Mouse (Mus musculus) thymus, adult 2 months (tissue): ENCODE data around the gene Slc4a2. TPM values are rescaled to one million over a fixed set of nuclear protein-coding genes. Genes with fewer than 3 reads are reported as not detected.

Experiments
- DNase-seq: peaks from one replicate; pipeline ENCODE4 v3.0.0; 2021
- H3K27ac ChIP-seq: fragments of 200-500 bp; 2 replicates; pipeline ENCODE4 v1.5.1; 2012; ENCODE audit warnings: low read length, control low read depth; ENCODE audit not compliant: control insufficient read depth, insufficient read depth
- H3K27me3 ChIP-seq: fragments of 200-500 bp; 2 replicates; pipeline ENCODE4 v1.6.1; 2012; ENCODE audit warnings: mild to moderate bottlenecking, low read length, moderate library complexity, mixed read lengths; ENCODE audit not compliant: control insufficient read depth, insufficient read depth
- H3K36me3 ChIP-seq: fragments of 200-500 bp; 2 replicates; pipeline ENCODE4 v1.6.1; 2012; ENCODE audit warnings: mild to moderate bottlenecking, low read length, moderate library complexity; ENCODE audit not compliant: control insufficient read depth, insufficient read depth
- H3K4me1 ChIP-seq: fragments of 200-500 bp; replicated peaks from 2 replicates; pipeline ENCODE4 v1.6.1; 2012; ENCODE audit warnings: low read length; ENCODE audit not compliant: control insufficient read depth, insufficient read depth
- H3K4me3 ChIP-seq: fragments of 200-500 bp; 2 replicates; pipeline ENCODE4 v1.5.1; 2012; ENCODE audit warnings: mild to moderate bottlenecking, low read length, control low read depth, moderate library complexity; ENCODE audit not compliant: control insufficient read depth, insufficient read depth
- CTCF ChIP-seq: fragments of 200-500 bp; IDR thresholded peaks from 2 replicates; pipeline ENCODE4 v1.5.1; 2012; ENCODE audit warnings: mild to moderate bottlenecking, control low read depth, low read length, moderate library complexity, borderline replicate concordance; ENCODE audit not compliant: control insufficient read depth, poor library complexity, insufficient read depth; ENCODE audit errors: extremely low read depth
- POLR2A ChIP-seq: fragments of 200-500 bp; IDR thresholded peaks from 2 replicates; pipeline ENCODE4 v1.6.1; 2012; ENCODE audit warnings: mild to moderate bottlenecking, low read length, control low read depth, moderate library complexity; ENCODE audit not compliant: control insufficient read depth, poor library complexity, insufficient read depth; ENCODE audit errors: extremely low read depth
- WGBS: fragments of 180-500 bp; shearing (Covaris S2); methylation state at CpG from one replicate; pipeline ENCODE4 v1.1.7; 2018; 5-methylcytosine and 5-hydroxymethylcytosine counted together
- polyA plus RNA-seq: library from polyadenylated mRNA; depleted of rRNA; stranded (reverse); fragments of >200 nt; gene quantifications from 2 replicates; pipeline ENCODE4 v1.2.3, GENCODE M21; 2012

The Slc4a2 gene
- polyA plus RNA-seq, 1 experiment: 118 TPM

- Histone ChIP-seq H3K4me3 (no peak within 1 kb of the TSS), H3K4me1 (0 out of 2 replicates have a peak, but pooled peaks cover 4% of the 10 kb centered on the region), H3K27me3 (no peaks in the 10 kb centered on the region; the same call in 1 of the 2 replicates), H3K36me3 (no peaks in the 10 kb centered on the region), H3K27ac (no peak within 1 kb of the TSS)
- TF ChIP-seq CTCF: no peak
- TF ChIP-seq POLR2A: no peak
- no peak for DNase-seq
- 22% methylated on average over 11 of the region's 11 CpGs for WGBS
Observed at GRCm38 (mm10) chr5:24413042-24413693, 10.5 kb upstream of the Slc4a2 start, which contains the start of gene Asic3. Gene Asic3 (plus strand): TSS chr5:24413392.

DNA sequence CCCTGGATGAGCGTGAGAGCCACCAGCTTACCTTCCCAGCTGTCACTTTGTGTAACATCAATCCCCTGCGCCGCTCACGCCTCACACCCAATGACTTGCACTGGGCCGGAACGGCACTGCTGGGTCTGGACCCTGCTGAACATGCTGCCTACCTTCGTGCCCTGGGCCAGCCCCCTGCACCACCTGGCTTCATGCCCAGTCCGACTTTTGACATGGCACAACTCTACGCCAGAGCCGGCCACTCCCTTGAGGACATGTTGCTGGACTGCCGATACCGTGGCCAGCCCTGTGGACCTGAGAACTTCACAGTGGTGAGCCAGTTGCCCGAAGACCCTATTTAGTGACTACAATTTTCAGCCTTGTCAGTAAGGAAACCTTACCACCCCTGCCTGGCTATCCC, 9.7 kb upstream of the Slc4a2 start:
- Histone ChIP-seq H3K36me3 (no peaks in the 10 kb centered on the region), H3K4me3 (no peak overlapping the region), H3K27ac (no peak overlapping the region), H3K27me3 (no peaks in the 10 kb centered on the region; the same call in 1 of the 2 replicates), H3K4me1 (0 out of 2 replicates have a peak, but pooled peaks cover 4% of the 10 kb centered on the region)
- TF ChIP-seq POLR2A (no peak), CTCF (0 out of 2 replicates have a peak, but pooled peaks have one; percentile 0)
- DNase-seq: no peak
- WGBS: 86% methylated on average over 13 of the region's 13 CpGs

- H3K4me3 ChIP-seq: no peak overlapping the region
- H3K27me3 ChIP-seq: no peaks in the 10 kb centered on the region; the same call in 1 of the 2 replicates
- 21% methylated on average over 21 of the region's 21 CpGs for WGBS
- H3K27ac ChIP-seq: no peak overlapping the region
- peak; percentile 74 for DNase-seq
- 0 out of 2 replicates have a peak, but pooled peaks cover 4% of the 10 kb centered on the region for H3K4me1 ChIP-seq
- no peak for TF ChIP-seq POLR2A
- TF ChIP-seq CTCF: no peak; the same call in 1 of the 2 replicates
- H3K36me3 ChIP-seq: no peaks in the 10 kb centered on the region
Observed at GRCm38 (mm10) chr5:24416222-24416736, 7.4 kb upstream of the Slc4a2 start.

DNA sequence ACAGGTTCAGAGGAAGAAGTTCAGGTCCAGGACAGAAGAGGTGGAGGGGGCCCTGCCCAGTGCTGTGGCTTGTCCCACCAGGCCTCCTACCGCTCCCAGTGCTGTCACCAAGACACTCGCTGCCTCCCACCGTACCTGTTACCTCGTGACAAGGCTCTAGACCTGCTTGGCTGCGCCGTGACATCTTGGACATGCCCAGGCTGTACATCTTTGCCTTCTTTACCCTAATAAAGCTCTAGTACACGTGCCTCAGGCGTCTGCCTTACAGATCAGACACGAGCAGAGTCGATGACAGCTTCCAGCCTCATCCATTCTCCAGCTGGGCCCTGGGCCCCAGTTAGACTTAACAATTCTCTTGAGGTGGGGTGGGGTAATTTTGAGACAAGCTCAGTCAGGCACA, 6.0 kb upstream of the Slc4a2 start:
- no peak overlapping the region for H3K27ac ChIP-seq
- WGBS: 97% methylated on average over 10 of the region's 10 CpGs
- TF ChIP-seq CTCF (no peak), POLR2A (no peak)
- 0 out of 2 replicates have a peak, but pooled peaks cover 4% of the 10 kb centered on the region for H3K4me1 ChIP-seq
- no peak overlapping the region for H3K4me3 ChIP-seq
- H3K27me3 ChIP-seq: no peaks in the 10 kb centered on the region; the same call in 1 of the 2 replicates
- DNase-seq: no peak
- H3K36me3 ChIP-seq: no peaks in the 10 kb centered on the region

DNA sequence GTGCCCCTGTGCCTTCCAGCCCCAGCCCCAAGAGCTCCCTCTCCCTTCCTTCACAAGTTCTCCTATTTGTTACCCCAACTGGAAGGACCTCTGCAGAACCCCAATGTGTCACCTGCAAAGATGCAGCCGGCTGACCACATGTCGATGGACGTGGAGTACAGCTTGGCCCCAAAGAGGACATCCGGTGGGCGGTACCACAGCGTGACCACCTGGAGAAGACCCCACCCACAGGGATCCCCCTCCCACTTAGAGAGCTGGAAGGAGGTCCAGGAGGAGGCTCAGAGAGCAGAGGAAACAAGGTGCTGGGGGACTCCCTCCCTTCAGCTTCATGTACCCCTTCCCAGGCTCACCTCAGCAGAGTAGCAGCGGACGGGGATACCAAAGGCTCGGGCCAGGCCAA, 3.3 kb upstream of the Slc4a2 start:
- H3K27ac ChIP-seq: no peak overlapping the region
- peaks cover 18% of the 10 kb centered on the region for H3K4me1 ChIP-seq
- H3K27me3 ChIP-seq: no peaks in the 10 kb centered on the region
- whole genome bisulfite sequencing: 98% methylated on average over 9 of the region's 9 CpGs
- no peak for DNase-seq
- no peak overlapping the region for H3K4me3 ChIP-seq
- H3K36me3 ChIP-seq: no peaks in the 10 kb centered on the region
- no peak for TF ChIP-seq CTCF
- TF ChIP-seq POLR2A: no peak

DNA sequence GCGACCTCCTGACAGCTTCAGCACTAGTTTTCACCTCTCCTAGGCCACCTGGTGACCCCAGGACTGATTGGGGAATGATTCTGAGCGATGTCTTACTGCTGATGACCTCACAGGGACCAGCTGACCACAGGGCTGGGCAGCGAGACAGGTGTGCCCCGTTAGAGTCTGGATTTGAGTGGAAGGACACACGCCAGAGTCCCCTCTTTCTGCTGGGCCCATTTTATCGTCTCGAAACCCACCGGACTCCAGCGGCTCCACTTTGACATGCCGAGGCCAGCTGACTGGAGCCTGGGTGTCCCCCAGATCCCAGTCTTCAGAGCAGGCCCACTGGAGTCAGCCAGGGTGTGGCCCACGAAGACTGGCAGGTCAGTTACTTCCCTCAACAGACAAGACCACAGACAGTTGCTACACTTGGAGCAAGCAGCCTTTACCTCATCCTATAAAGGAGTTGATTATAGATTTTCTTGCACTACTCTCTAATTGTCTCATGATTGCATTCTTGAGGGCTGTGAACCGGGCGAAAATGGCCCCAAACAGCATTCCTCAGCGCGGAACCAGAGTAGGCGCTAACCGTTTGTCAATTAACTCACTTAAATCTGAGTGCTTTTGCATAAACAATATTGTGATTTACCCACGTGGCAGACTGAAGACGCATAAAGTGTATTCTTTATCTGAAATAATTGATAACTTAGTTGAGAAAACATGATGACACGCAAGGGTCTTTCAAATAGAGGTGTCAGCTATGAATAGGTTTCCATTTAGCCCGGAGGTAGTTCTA, 556 bp downstream of the Slc4a2 start:
- WGBS: 14% methylated on average over 21 of the region's 21 CpGs
- H3K4me3 ChIP-seq: peak overlapping the region; percentile 72
- no peak for DNase-seq
- no peaks in the 10 kb centered on the region for H3K27me3 ChIP-seq
- peaks cover under 1% of the 10 kb centered on the region for H3K36me3 ChIP-seq
- H3K4me1 ChIP-seq: peaks cover 28% of the 10 kb centered on the region
- no peak for TF ChIP-seq POLR2A
- TF ChIP-seq CTCF: no peak
- H3K27ac ChIP-seq: peak overlapping the region; percentile 91
